Mouse (Mus musculus) skeletal muscle tissue, adult 2 months (tissue): ENCODE data around the gene Toporsl.

ENCODE experiments used
- DNase-seq: peaks from one replicate; pipeline ENCODE4 v3.0.0-alpha.2; 2012; ENCODE audit warnings: low read depth, low spot score

Gene Toporsl

GRCm38 (mm10) chr4:52595927-52596326 lies at the start of gene Toporsl:
TSS of gene Toporsl (plus strand) at chr4:52596274.
- no peak for DNase-seq

- DNase-seq: no peak
Measured at GRCm38 (mm10) chr4:52557672-52558071, 38.4 kb upstream of the Toporsl start.

- no peak for DNase-seq
Measured at GRCm38 (mm10) chr4:52558080-52558479, 38.0 kb upstream of the Toporsl start.

GRCm38 (mm10) chr4:52563859-52564258 lies 32.2 kb upstream of the Toporsl start:
- DNase-seq: no peak

GRCm38 (mm10) chr4:52586194-52586734 lies 9.8 kb upstream of the Toporsl start:
- no peak for DNase-seq

- DNase-seq: no peak
Measured at GRCm38 (mm10) chr4:52593821-52594356, 2.2 kb upstream of the Toporsl start.

GRCm38 (mm10) chr4:52594632-52595031 lies 1.4 kb upstream of the Toporsl start:
- no peak for DNase-seq

GRCm38 (mm10) chr4:52598180-52598881 lies 2.3 kb downstream of the Toporsl start:
- no peak for DNase-seq

- DNase-seq: no peak
Measured at GRCm38 (mm10) chr4:52606923-52607322, 10.8 kb downstream of the Toporsl start.

- no peak for DNase-seq
Measured at GRCm38 (mm10) chr4:52634986-52635385, 38.9 kb downstream of the Toporsl start.

- no peak for DNase-seq
Measured at GRCm38 (mm10) chr4:52647791-52648190, 51.7 kb downstream of the Toporsl start.

- no peak for DNase-seq
Measured at GRCm38 (mm10) chr4:52659701-52660100, 63.6 kb downstream of the Toporsl start.

- DNase-seq: no peak
Measured at GRCm38 (mm10) chr4:52660701-52661117, 64.6 kb downstream of the Toporsl start.

GRCm38 (mm10) chr4:52661311-52661710 lies 65.2 kb downstream of the Toporsl start:
- DNase-seq: no peak
